Mouse (Mus musculus): ENCODE data around the gene Gm20671. TPM values are rescaled to one million over a fixed set of nuclear protein-coding genes. Genes with fewer than 3 reads are reported as not detected.
"Not testable (repeated sequence)": the region's sequence is repeated elsewhere in the genome, so short reads cannot be mapped to it uniquely, and the experiment has no call there.

Gene Gm20671
- polyA plus RNA-seq, 1 experiment from 2014 or later: not detected

DNA sequence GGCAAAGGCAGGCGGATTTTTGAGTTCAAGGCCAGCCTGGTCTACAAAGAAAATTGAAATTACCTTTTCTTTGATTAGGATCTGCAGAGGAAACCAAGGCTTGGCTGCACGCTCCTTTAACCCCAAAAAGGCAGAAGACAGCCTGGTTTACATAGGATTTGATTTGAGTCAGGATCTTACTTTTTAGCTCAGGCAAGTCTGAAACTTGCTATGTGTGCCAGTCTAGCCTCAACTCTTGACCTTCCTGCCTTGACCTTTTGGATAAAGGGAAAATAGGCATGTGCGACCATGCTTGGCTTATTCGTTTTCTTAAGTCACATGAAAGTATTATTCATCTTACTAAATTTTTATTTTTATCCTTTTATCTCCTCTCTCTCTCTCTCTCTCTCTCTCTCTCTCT is 27.9 kb upstream of the Gm20671 start:
- peaks cover 8% of the 10 kb centered on the region; the same call in 1 of the 2 replicates for H3K4me1 ChIP-seq (replicated peaks; ENCODE audit: control insufficient read depth, insufficient read depth, low read length)
- H3K4me3 ChIP-seq (ENCODE audit: low read depth, low read length): no peak overlapping the region
- 0 out of 2 replicates have a peak overlapping the region, but pooled peaks have one; percentile 57 for H3K27ac ChIP-seq (ENCODE audit: low read depth, low read length)

DNA sequence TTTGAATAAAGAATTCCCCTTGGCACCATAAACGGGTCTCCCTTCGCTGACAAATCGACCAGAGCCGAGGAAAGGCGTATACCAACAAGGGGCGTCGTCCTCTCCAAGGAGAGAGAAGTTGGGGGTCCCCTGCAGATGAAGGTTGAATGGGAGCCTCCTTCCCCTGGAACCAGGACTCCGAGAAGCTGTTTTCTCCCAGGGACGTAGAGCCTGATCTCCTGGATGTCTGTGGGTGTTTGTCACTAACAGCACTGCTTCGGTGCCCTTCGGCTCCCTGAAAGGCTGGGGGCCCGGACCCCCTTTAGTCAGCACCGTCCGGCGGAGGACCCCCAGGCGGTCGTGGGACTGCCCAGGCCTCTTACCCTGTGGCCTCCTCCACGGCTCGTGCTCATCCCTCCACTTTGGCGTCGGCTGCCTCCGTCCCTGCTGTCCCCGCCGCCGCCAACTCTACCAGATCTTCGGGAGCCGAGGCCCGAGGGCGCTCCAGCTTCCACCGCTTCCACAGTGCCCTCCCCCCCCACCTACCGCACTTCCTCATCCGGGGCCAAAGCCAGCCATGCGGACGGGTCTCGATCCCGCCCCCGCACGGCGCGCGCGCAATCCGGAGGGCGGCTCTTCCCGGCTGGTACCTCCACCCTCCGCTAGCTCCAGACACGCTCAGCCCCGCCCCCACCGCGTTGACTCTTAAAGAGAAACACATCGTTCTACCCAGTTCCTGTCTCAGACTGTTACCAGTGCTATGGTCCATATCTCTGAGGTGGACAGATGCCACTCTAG is 27.0 kb upstream of the Gm20671 start, which contains the start of gene Prr14l:
Prr14l (minus strand) TSS at position 526 of the 777 bp plus-strand sequence.
- ATAC-seq (replicated peaks; ENCODE audit: low FRiP score) (peak; percentile 94), DNase-seq (ENCODE audit: low spot score) (peak; percentile 99)
- Histone ChIP-seq H3K36me3 (ENCODE audit: control insufficient read depth, insufficient read depth, low read length) (no peaks in the 10 kb centered on the region), H3K4me1 (replicated peaks; ENCODE audit: control insufficient read depth, insufficient read depth, low read length) (peaks cover 8% of the 10 kb centered on the region; the same call in 1 of the 2 replicates), H3K4me3 (ENCODE audit: low read depth, low read length) (peak within 1 kb of the TSS; percentile 88), H3K4me2 (ENCODE audit: low read depth, low read length, severe bottlenecking) (peak within 1 kb of the TSS; percentile 82), H3K27ac (ENCODE audit: low read depth, low read length) (0 out of 2 replicates have a peak within 1 kb of the TSS, but pooled peaks have one; percentile 59), H3K27me3 (ENCODE audit: control insufficient read depth, insufficient read depth, low read length) (no peaks in the 10 kb centered on the region), H3K9ac (ENCODE audit: low read length) (peak within 1 kb of the TSS; percentile 94), H3K9me3 (ENCODE audit: control insufficient read depth, low read length) (no peaks in the 10 kb centered on the region)
- WGBS: under 1% methylated on average over 51 of the region's 51 CpGs

More for the DNA sequence above, 27.9 kb upstream of the Gm20671 start:
- no peak for ATAC-seq (replicated peaks; ENCODE audit: low FRiP score)
- Histone ChIP-seq H3K27me3 (ENCODE audit: control insufficient read depth, insufficient read depth, low read length) (no peaks in the 10 kb centered on the region), H3K9me3 (ENCODE audit: control insufficient read depth, low read length) (no peaks in the 10 kb centered on the region), H3K9ac (ENCODE audit: low read length) (no peak overlapping the region), H3K4me2 (ENCODE audit: low read depth, low read length, severe bottlenecking) (no peak overlapping the region), H3K36me3 (ENCODE audit: control insufficient read depth, insufficient read depth, low read length) (no peaks in the 10 kb centered on the region)
- 82% methylated on average over 4 of the region's 4 CpGs for WGBS
- DNase-seq (ENCODE audit: low spot score): no peak

DNA sequence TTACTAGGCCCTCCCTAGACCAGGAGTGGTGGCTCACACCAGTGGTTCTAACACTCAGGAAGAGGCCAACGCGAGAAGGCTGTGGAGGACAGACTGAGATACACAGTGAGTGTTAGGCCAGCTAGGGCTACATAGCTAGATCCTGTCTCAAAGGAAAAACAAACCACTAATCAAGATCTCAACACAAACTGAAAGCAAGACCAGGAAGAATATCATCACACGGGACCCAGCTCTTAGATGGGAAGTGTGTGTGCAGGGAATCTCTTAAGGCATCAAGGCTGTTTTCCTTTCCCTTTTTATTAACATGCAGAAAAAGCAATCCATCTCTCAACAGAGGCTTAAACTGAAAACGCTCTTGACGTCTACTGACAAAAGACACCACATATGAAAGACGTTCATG is 25.1 kb upstream of the Gm20671 start:
- WGBS: 78% methylated on average over 6 of the region's 6 CpGs
- no peak overlapping the region for H3K27ac ChIP-seq (ENCODE audit: low read depth, low read length)
- DNase-seq (ENCODE audit: low spot score) (no peak), ATAC-seq (replicated peaks; ENCODE audit: low FRiP score) (no peak)
- no peaks in the 10 kb centered on the region for H3K27me3 ChIP-seq (ENCODE audit: control insufficient read depth, insufficient read depth, low read length)
- H3K9ac ChIP-seq (ENCODE audit: low read length): no peak overlapping the region
- peaks cover 8% of the 10 kb centered on the region; the same call in 1 of the 2 replicates for H3K4me1 ChIP-seq (replicated peaks; ENCODE audit: control insufficient read depth, insufficient read depth, low read length)
- H3K4me2 ChIP-seq (ENCODE audit: low read depth, low read length, severe bottlenecking): no peak overlapping the region
- H3K9me3 ChIP-seq (ENCODE audit: control insufficient read depth, low read length): no peaks in the 10 kb centered on the region
- H3K4me3 ChIP-seq (ENCODE audit: low read depth, low read length): no peak overlapping the region
- H3K36me3 ChIP-seq (ENCODE audit: control insufficient read depth, insufficient read depth, low read length): no peaks in the 10 kb centered on the region

GRCm38 (mm10) chr5:32849580-32849979 is 22.7 kb upstream of the Gm20671 start:
- 91% methylated on average over 3 of the region's 3 CpGs for WGBS
- not testable (repeated sequence) for ATAC-seq (replicated peaks; ENCODE audit: low FRiP score); H3K4me1 ChIP-seq (replicated peaks; ENCODE audit: control insufficient read depth, insufficient read depth, low read length); H3K36me3 ChIP-seq (ENCODE audit: control insufficient read depth, insufficient read depth, low read length); H3K9ac ChIP-seq (ENCODE audit: low read length); DNase-seq (ENCODE audit: low spot score); H3K4me3 ChIP-seq (ENCODE audit: low read depth, low read length); H3K9me3 ChIP-seq (ENCODE audit: control insufficient read depth, low read length); H3K4me2 ChIP-seq (ENCODE audit: low read depth, low read length, severe bottlenecking); H3K27me3 ChIP-seq (ENCODE audit: control insufficient read depth, insufficient read depth, low read length); H3K27ac ChIP-seq (ENCODE audit: low read depth, low read length)

DNA sequence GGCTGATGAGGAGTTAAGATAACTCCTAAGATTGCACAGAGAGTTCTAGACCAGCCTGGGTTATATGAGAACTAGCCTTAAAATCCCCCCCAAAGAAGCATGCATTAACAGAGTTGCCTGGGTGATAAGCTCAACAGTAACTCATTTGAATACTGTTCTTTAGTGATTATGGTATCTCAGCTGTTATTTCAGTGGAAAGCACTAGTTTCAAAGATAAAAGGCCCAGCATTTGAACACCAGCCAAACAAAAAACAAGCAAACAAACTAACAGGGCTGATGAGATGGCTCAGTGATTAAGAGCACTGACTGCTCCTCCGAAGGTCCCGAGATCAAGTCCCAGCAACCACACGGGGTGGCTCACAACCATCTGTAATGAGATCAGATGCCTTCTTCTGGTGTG is 22.3 kb upstream of the Gm20671 start:
- no peak overlapping the region for H3K27ac ChIP-seq (ENCODE audit: low read depth, low read length)
- H3K9ac ChIP-seq (ENCODE audit: low read length): no peak overlapping the region
- H3K36me3 ChIP-seq (ENCODE audit: control insufficient read depth, insufficient read depth, low read length): no peaks in the 10 kb centered on the region
- no peak overlapping the region for H3K4me2 ChIP-seq (ENCODE audit: low read depth, low read length, severe bottlenecking)
- peaks cover 8% of the 10 kb centered on the region; the same call in 1 of the 2 replicates for H3K4me1 ChIP-seq (replicated peaks; ENCODE audit: control insufficient read depth, insufficient read depth, low read length)
- no peaks in the 10 kb centered on the region for H3K27me3 ChIP-seq (ENCODE audit: control insufficient read depth, insufficient read depth, low read length)
- ATAC-seq (replicated peaks; ENCODE audit: low FRiP score) (no peak), DNase-seq (ENCODE audit: low spot score) (no peak)
- 99% methylated on average over 3 of the region's 3 CpGs for WGBS
- H3K4me3 ChIP-seq (ENCODE audit: low read depth, low read length): no peak overlapping the region
- no peaks in the 10 kb centered on the region for H3K9me3 ChIP-seq (ENCODE audit: control insufficient read depth, low read length)

DNA sequence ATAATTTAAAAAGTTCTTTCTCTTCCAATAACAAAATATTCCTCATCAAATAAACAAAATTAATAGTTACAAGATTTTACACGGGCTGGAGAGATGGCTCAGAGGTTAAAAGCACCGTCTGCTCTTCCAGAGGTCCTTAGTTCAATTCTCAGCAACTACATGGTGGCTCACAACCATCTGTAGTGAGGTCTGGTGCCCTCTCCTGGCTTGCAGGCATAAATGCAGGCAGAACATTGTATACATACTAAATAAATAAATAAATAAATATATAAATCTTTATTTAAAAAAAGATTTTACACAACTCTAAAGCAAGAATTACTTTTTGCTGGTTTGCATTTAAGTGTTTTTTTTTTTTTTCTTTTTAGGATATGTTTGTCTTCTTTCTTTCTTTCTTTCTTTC is 13.1 kb upstream of the Gm20671 start:
- no peak overlapping the region for H3K9ac ChIP-seq (ENCODE audit: low read length)
- H3K4me2 ChIP-seq (ENCODE audit: low read depth, low read length, severe bottlenecking): no peak overlapping the region
- H3K36me3 ChIP-seq (ENCODE audit: control insufficient read depth, insufficient read depth, low read length): peaks cover 20% of the 10 kb centered on the region
- H3K4me1 ChIP-seq (replicated peaks; ENCODE audit: control insufficient read depth, insufficient read depth, low read length): no peaks in the 10 kb centered on the region
- ATAC-seq (replicated peaks; ENCODE audit: low FRiP score) (no peak), DNase-seq (ENCODE audit: low spot score) (no peak)
- 93% methylated on average over 2 of the region's 2 CpGs for WGBS
- H3K4me3 ChIP-seq (ENCODE audit: low read depth, low read length): no peak overlapping the region
- no peaks in the 10 kb centered on the region for H3K9me3 ChIP-seq (ENCODE audit: control insufficient read depth, low read length)
- H3K27me3 ChIP-seq (ENCODE audit: control insufficient read depth, insufficient read depth, low read length): no peaks in the 10 kb centered on the region
- no peak overlapping the region for H3K27ac ChIP-seq (ENCODE audit: low read depth, low read length)

DNA sequence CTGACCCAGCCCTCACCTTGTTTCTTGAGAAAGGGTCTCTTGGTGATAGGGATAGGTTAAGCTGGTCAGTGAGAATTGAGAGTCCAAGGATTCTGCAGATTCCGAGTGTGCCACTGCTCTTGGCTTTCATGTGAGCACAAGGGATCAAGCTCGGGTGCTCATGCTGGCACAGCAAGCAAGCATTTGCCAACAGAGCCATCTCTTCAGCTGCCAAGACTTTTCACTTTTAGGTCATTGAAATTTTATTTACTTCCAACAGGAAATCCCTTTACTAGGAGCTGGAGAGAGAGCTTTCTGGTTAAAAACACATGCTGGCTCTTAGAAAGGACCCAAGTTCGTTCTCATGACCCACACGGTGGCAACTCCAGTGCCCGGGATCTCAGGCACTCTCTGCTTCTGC is 10.1 kb upstream of the Gm20671 start:
- H3K36me3 ChIP-seq (ENCODE audit: control insufficient read depth, insufficient read depth, low read length): peaks cover 24% of the 10 kb centered on the region
- no peaks in the 10 kb centered on the region for H3K27me3 ChIP-seq (ENCODE audit: control insufficient read depth, insufficient read depth, low read length)
- H3K27ac ChIP-seq (ENCODE audit: low read depth, low read length): no peak overlapping the region
- no peaks in the 10 kb centered on the region for H3K9me3 ChIP-seq (ENCODE audit: control insufficient read depth, low read length)
- no peak overlapping the region for H3K4me3 ChIP-seq (ENCODE audit: low read depth, low read length)
- no peak for ATAC-seq (replicated peaks; ENCODE audit: low FRiP score)
- no peak for DNase-seq (ENCODE audit: low spot score)
- no peaks in the 10 kb centered on the region for H3K4me1 ChIP-seq (replicated peaks; ENCODE audit: control insufficient read depth, insufficient read depth, low read length)
- H3K4me2 ChIP-seq (ENCODE audit: low read depth, low read length, severe bottlenecking): no peak overlapping the region
- H3K9ac ChIP-seq (ENCODE audit: low read length): no peak overlapping the region
- 90% methylated on average over 5 of the region's 5 CpGs for WGBS

DNA sequence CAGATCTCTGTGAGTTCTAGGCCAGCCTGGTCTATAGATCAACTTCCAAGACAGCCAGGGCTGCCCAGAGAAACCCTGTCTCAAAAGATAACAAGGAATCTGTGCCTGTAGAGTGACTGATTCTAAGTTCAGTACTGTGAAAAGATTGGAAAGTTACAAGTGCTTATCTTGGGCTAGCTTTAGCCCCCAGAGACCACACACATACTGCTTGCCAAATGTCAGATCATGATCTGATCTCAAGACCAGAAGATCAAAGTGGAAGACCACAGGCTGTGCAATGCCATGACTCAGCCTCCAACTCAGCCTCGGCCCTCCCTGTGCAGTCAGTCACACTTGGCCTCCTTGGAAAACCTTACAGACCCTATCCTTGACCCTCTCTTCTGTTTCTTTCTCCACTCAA is 7.6 kb upstream of the Gm20671 start:
- no peaks in the 10 kb centered on the region for H3K27me3 ChIP-seq (ENCODE audit: control insufficient read depth, insufficient read depth, low read length)
- no peak overlapping the region for H3K4me2 ChIP-seq (ENCODE audit: low read depth, low read length, severe bottlenecking)
- no peak overlapping the region for H3K27ac ChIP-seq (ENCODE audit: low read depth, low read length)
- DNase-seq (ENCODE audit: low spot score) (no peak), ATAC-seq (replicated peaks; ENCODE audit: low FRiP score) (no peak)
- peaks cover 12% of the 10 kb centered on the region for H3K36me3 ChIP-seq (ENCODE audit: control insufficient read depth, insufficient read depth, low read length)
- H3K9me3 ChIP-seq (ENCODE audit: control insufficient read depth, low read length): no peaks in the 10 kb centered on the region
- H3K4me1 ChIP-seq (replicated peaks; ENCODE audit: control insufficient read depth, insufficient read depth, low read length): no peaks in the 10 kb centered on the region
- WGBS: 76% methylated on average over 1 of the region's 1 CpGs
- no peak overlapping the region for H3K9ac ChIP-seq (ENCODE audit: low read length)
- H3K4me3 ChIP-seq (ENCODE audit: low read depth, low read length): no peak overlapping the region

DNA sequence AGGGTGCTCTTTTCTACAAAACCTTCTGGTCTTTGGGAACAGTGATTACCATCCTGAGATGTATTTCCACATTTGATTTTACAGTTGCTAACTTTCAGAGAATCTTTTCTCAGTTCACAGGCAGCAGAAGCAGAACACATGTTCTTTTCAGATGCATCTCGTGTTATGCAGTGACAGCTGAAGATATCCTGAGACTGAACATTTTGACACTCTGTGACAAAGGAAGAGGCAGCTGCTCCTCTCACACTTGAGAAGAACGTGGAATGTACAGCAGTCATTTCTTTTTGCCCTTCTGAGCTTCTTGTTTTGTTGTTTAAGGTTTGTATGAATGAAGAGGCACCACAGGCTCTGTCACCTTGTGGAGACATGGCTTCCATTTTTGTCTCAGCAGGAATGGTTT is 3.1 kb upstream of the Gm20671 start:
- no peak for ATAC-seq (replicated peaks; ENCODE audit: low FRiP score)
- Histone ChIP-seq H3K9me3 (ENCODE audit: control insufficient read depth, low read length) (no peaks in the 10 kb centered on the region), H3K27me3 (ENCODE audit: control insufficient read depth, insufficient read depth, low read length) (no peaks in the 10 kb centered on the region), H3K27ac (ENCODE audit: low read depth, low read length) (no peak overlapping the region), H3K9ac (ENCODE audit: low read length) (no peak overlapping the region), H3K4me1 (replicated peaks; ENCODE audit: control insufficient read depth, insufficient read depth, low read length) (no peaks in the 10 kb centered on the region), H3K36me3 (ENCODE audit: control insufficient read depth, insufficient read depth, low read length) (peaks cover 7% of the 10 kb centered on the region), H3K4me3 (ENCODE audit: low read depth, low read length) (no peak overlapping the region), H3K4me2 (ENCODE audit: low read depth, low read length, severe bottlenecking) (no peak overlapping the region)
- DNase-seq (ENCODE audit: low spot score): no peak
- 90% methylated on average over 2 of the region's 2 CpGs for WGBS
